Comparison of ENCODE assay signal across 12 mouse cellular contexts in the genomic region with DNA sequence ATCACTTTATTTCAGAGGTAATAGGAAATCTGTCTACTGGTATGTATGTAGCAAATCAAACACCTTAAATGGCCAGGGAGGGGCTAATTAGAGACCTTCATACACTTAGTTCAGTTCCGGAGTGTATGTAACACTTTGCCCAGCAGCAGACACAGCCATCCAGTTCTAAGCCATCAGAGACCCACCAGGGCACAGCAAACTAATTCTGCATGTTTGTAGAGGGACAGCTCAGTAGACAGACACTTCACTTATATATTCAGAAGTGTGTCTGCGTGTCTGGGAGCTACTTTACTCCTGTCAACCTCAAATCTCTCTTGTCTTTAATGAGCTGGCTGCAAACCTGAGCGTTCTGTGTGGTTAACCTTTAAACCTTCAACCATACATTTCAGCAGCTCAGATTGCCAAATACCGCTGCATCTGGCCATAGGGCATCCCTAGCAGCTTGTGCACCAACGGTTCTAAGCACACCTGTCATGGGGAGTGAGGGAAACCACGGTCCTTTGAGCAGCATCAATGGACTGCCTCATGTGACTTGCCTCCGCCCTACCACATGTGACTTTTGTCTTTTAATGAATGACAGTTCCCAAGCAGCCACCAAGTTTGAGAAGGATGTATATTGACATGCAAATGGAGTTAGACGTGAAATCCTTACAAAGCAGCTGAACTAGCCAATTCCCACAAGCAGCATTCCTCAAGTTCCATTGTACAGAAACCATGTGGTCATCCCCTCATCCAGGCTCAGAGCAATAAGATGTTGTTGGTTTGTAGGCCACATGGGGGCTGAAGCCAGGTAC. TPM values are rescaled to one million over a fixed set of nuclear protein-coding genes. Genes with fewer than 3 reads are reported as not detected.
A peak's percentile ranks its signal among the peaks of the same experiment; 100 is the strongest.
DNase-seq lines count a peak whose midpoint lies in the region; ATAC-seq lines count a peak whose summit lies in the region.
"Had no signal": no experiment of that assay in that cellular context is flagged by ENCODE, and none has a peak within 500 bp of the region (broad histone marks: within the 10 kb centered on the region; RNA-seq: fewer than 3 reads in every experiment).

No protein-coding gene starts in this region.

- H3K4me1 ChIP-seq in kidney, embryonic 16.5 days (ENCODE audit: insufficient read depth, low read length) = no peaks in the 10 kb centered on the region
- no peaks in the 10 kb centered on the region for H3K4me1 ChIP-seq in kidney, embryonic 14.5 days (ENCODE audit: control insufficient read depth, insufficient read depth, low read length)
- H3K4me1 ChIP-seq in hindbrain, embryonic 15.5 days (replicated peaks) = no peaks in the 10 kb centered on the region
- H3K4me1 ChIP-seq in midbrain, embryonic 12.5 days = peaks cover 14% of the 10 kb centered on the region; the same call in 1 of the 2 replicates

- peak; percentile 62; the same call in 1 of the 2 replicates for ATAC-seq in kidney, embryonic 16.5 days (ENCODE audit: low FRiP score, low TSS enrichment)
- ATAC-seq in kidney, embryonic 14.5 days (ENCODE audit: low FRiP score, low TSS enrichment) = no peak
- peak; percentile 81 for ATAC-seq in hindbrain, embryonic 15.5 days (ENCODE audit: low FRiP score, low read depth)
- ATAC-seq in midbrain, embryonic 12.5 days (ENCODE audit: low FRiP score, low read depth) = peak; percentile 92
- ATAC-seq in megakaryocyte-erythroid progenitor cell, adult 5-6 weeks (replicated peaks; ENCODE audit: low FRiP score, low TSS enrichment, poor library complexity, severe bottlenecking) = no peak

- no peaks in the 10 kb centered on the region for H3K36me3 ChIP-seq in kidney, embryonic 16.5 days (ENCODE audit: insufficient read depth, low read length)
- H3K36me3 ChIP-seq in kidney, embryonic 14.5 days (ENCODE audit: control insufficient read depth, insufficient read depth, low read length) = no peaks in the 10 kb centered on the region
- no peaks in the 10 kb centered on the region for H3K36me3 ChIP-seq in hindbrain, embryonic 15.5 days
- H3K36me3 ChIP-seq in midbrain, embryonic 12.5 days = peaks cover 6% of the 10 kb centered on the region; the same call in 1 of the 2 replicates

- WGBS in kidney, embryonic 16.5 days = 43% methylated on average over 8 of the region's 8 CpGs
- 45% methylated on average over 8 of the region's 8 CpGs for WGBS in kidney, embryonic 14.5 days
- WGBS in hindbrain, embryonic 15.5 days = 22% methylated on average over 8 of the region's 8 CpGs
- 38% methylated on average over 8 of the region's 8 CpGs for whole genome bisulfite sequencing in midbrain, embryonic 12.5 days

- H3K27ac ChIP-seq in kidney, embryonic 16.5 days (ENCODE audit: low read length) = peak overlapping the region; percentile 43; the same call in 1 of the 2 replicates
- H3K27ac ChIP-seq in kidney, embryonic 14.5 days (ENCODE audit: low read depth, low read length) = no peak overlapping the region
- H3K27ac ChIP-seq in hindbrain, embryonic 15.5 days (replicated peaks) = peak overlapping the region; percentile 55
- peak overlapping the region; percentile 75 for H3K27ac ChIP-seq in midbrain, embryonic 12.5 days (replicated peaks)

- no peak overlapping the region for H3K9ac ChIP-seq in kidney, embryonic 16.5 days (replicated peaks; ENCODE audit: low read length)
- H3K9ac ChIP-seq in kidney, embryonic 14.5 days (ENCODE audit: low read depth, low read length) = no peak overlapping the region
- H3K9ac ChIP-seq in hindbrain, embryonic 15.5 days = no peak overlapping the region
- H3K9ac ChIP-seq in midbrain, embryonic 12.5 days (replicated peaks) = no peak overlapping the region

- DNase-seq in thymus, postnatal 36 days = peak; percentile 60 to 79
- DNase-seq in adipocyte (ENCODE audit: low spot score) = no peak
- no peak for DNase-seq in heart, adult 8-10 months (ENCODE audit: low spot score)
- DNase-seq: adrenal gland, postnatal 10 days had no signal

- H3K4me2 ChIP-seq in kidney, embryonic 16.5 days (replicated peaks; ENCODE audit: low read depth, low read length) = no peak overlapping the region; the same call in 1 of the 2 replicates
- no peak overlapping the region for H3K4me2 ChIP-seq in kidney, embryonic 14.5 days (replicated peaks; ENCODE audit: low read depth, low read length)
- no peak overlapping the region for H3K4me2 ChIP-seq in hindbrain, embryonic 15.5 days
- no peak overlapping the region for H3K4me2 ChIP-seq in midbrain, embryonic 12.5 days (replicated peaks)

- H3K27me3 ChIP-seq in kidney, embryonic 16.5 days (ENCODE audit: insufficient read depth, low read length) = no peaks in the 10 kb centered on the region
- H3K27me3 ChIP-seq in kidney, embryonic 14.5 days (ENCODE audit: control insufficient read depth, insufficient read depth, low read length) = no peaks in the 10 kb centered on the region
- H3K27me3 ChIP-seq in hindbrain, embryonic 15.5 days = no peaks in the 10 kb centered on the region
- H3K27me3 ChIP-seq in midbrain, embryonic 12.5 days = no peaks in the 10 kb centered on the region

- no peaks in the 10 kb centered on the region for H3K9me3 ChIP-seq in kidney, embryonic 16.5 days (ENCODE audit: low read length)
- no peaks in the 10 kb centered on the region; the same call in 1 of the 2 replicates for H3K9me3 ChIP-seq in kidney, embryonic 14.5 days (ENCODE audit: control insufficient read depth, low read length)
- no peaks in the 10 kb centered on the region for H3K9me3 ChIP-seq in hindbrain, embryonic 15.5 days
- H3K9me3 ChIP-seq in midbrain, embryonic 12.5 days = no peaks in the 10 kb centered on the region

- H3K4me3 ChIP-seq in kidney, embryonic 16.5 days (ENCODE audit: low read length) = no peak overlapping the region
- H3K4me3 ChIP-seq in kidney, embryonic 14.5 days (ENCODE audit: low read length) = no peak overlapping the region
- no peak overlapping the region for H3K4me3 ChIP-seq in hindbrain, embryonic 15.5 days
- no peak overlapping the region for H3K4me3 ChIP-seq in midbrain, embryonic 12.5 days

RNA-seq across cellular contexts. Expression of a gene that starts 11.1 kb away (rescaled TPM):
- 14.5 and 15.7 TPM in 2 replicates for polyA plus RNA-seq in kidney, embryonic 16.5 days (2015; fragmentation: Nextera tagmentation; extraction: Ambion mirVana)
- polyA plus RNA-seq in kidney, embryonic 14.5 days (2014; fragmentation: Nextera tagmentation; extraction: Ambion mirVana) = 2.3 and 5.6 TPM in 2 replicates
- polyA plus RNA-seq in hindbrain, embryonic 15.5 days (2015; fragmentation: Nextera tagmentation; extraction: Ambion mirVana) = 15.0 and 19.8 TPM in 2 replicates
- polyA plus RNA-seq in midbrain, embryonic 12.5 days (2016; fragmentation: Nextera tagmentation; extraction: Ambion mirVana) = 25.1 and 26.8 TPM in 2 replicates
- 100 to 1,000 TPM; 259 to 343 (median 275) TPM for total RNA-seq in heart, adult 8-10 months (2022)
- 90.4 and 97.4 TPM in 2 replicates for total RNA-seq in megakaryocyte-erythroid progenitor cell, adult 5-6 weeks (2014; fragmentation: Nextera tagmentation)
- total RNA-seq in megakaryocyte-erythroid progenitor cell, adult 5-6 weeks (2017) = 66.9 and 69.4 TPM in 2 replicates

RNA-seq across cellular contexts. Expression of a gene that starts 32.0 kb away (rescaled TPM):
- not detected in 2 replicates for polyA plus RNA-seq in kidney, embryonic 16.5 days (2015; fragmentation: Nextera tagmentation; extraction: Ambion mirVana)
- not detected in 2 replicates for polyA plus RNA-seq in kidney, embryonic 14.5 days (2014; fragmentation: Nextera tagmentation; extraction: Ambion mirVana)
- polyA plus RNA-seq in hindbrain, embryonic 15.5 days (2015; fragmentation: Nextera tagmentation; extraction: Ambion mirVana) = 0.09 and 0.13 TPM in 2 replicates
- polyA plus RNA-seq in midbrain, embryonic 12.5 days (2016; fragmentation: Nextera tagmentation; extraction: Ambion mirVana) = 0.09 and 0.13 TPM in 2 replicates
- total RNA-seq in heart, adult 8-10 months (2022) = under 1 TPM; 0.09 to 0.13 (median 0.12) TPM
- total RNA-seq in megakaryocyte-erythroid progenitor cell, adult 5-6 weeks (2014; fragmentation: Nextera tagmentation) = not detected in 2 replicates
- total RNA-seq in megakaryocyte-erythroid progenitor cell, adult 5-6 weeks (2017) = not detected in 2 replicates
- total RNA-seq: adrenal gland, postnatal 10 days; gastrocnemius, adult 8-10 months; left cerebral cortex, postnatal 25 days had no signal
- polyA plus RNA-seq: intestine, embryonic 14.5 days had no signal

RNA-seq across cellular contexts. Expression of a gene that starts 48.8 kb away (rescaled TPM):
- 55.4 and 58.0 TPM in 2 replicates for polyA plus RNA-seq in kidney, embryonic 16.5 days (2015; fragmentation: Nextera tagmentation; extraction: Ambion mirVana)
- 31.9 and 41.3 TPM in 2 replicates for polyA plus RNA-seq in kidney, embryonic 14.5 days (2014; fragmentation: Nextera tagmentation; extraction: Ambion mirVana)
- polyA plus RNA-seq in hindbrain, embryonic 15.5 days (2015; fragmentation: Nextera tagmentation; extraction: Ambion mirVana) = 40.3 and 43.5 TPM in 2 replicates
- polyA plus RNA-seq in midbrain, embryonic 12.5 days (2016; fragmentation: Nextera tagmentation; extraction: Ambion mirVana) = 37.1 and 38.4 TPM in 2 replicates
- total RNA-seq in heart, adult 8-10 months (2022) = 10 to 100 TPM; 46.6 to 68.1 (median 52.7) TPM
- 10.7 and 20.5 TPM in 2 replicates for total RNA-seq in megakaryocyte-erythroid progenitor cell, adult 5-6 weeks (2014; fragmentation: Nextera tagmentation)
- 37.2 and 43.1 TPM in 2 replicates for total RNA-seq in megakaryocyte-erythroid progenitor cell, adult 5-6 weeks (2017)

Comparison
In these comparisons a context has a peak if more than half of its experiments do, and no peak if none do; other contexts are left out.
1. ATAC-seq: peak in kidney, embryonic 16.5 days (single experiment), hindbrain, embryonic 15.5 days (single experiment) and midbrain, embryonic 12.5 days (single experiment); none in kidney, embryonic 14.5 days (single experiment) and megakaryocyte-erythroid progenitor cell, adult 5-6 weeks (single experiment).
2. DNase-seq: peak in thymus, postnatal 36 days (2 of 2); none in adipocyte (single experiment) and heart, adult 8-10 months (single experiment).